Mouse (Mus musculus): ENCODE measurements around the gene Eefsec. TPM values are rescaled to one million over a fixed set of nuclear protein-coding genes. Genes with fewer than 3 reads are reported as not detected.

Eefsec gene
- polyA plus RNA-seq, 1 experiment from 2014 or later: 42.2 TPM

- no peak overlapping the region for H3K4me2 ChIP-seq (ENCODE audit: low read depth)
- H3K4me1 ChIP-seq (ENCODE audit: control insufficient read depth, insufficient read depth, low read length): peaks cover 7% of the 10 kb centered on the region; the same call in 1 of the 2 replicates
- ATAC-seq (ENCODE audit: insufficient read depth, low FRiP score, low TSS enrichment): no peak
- no peaks in the 10 kb centered on the region for H3K27me3 ChIP-seq (ENCODE audit: control insufficient read depth, insufficient read depth, low read length)
- no peak overlapping the region for H3K27ac ChIP-seq (ENCODE audit: low read depth, low read length)
- H3K36me3 ChIP-seq (ENCODE audit: control insufficient read depth, insufficient read depth, low read length): no peaks in the 10 kb centered on the region
- H3K9ac ChIP-seq (ENCODE audit: low read length): no peak overlapping the region
- no peak overlapping the region for H3K4me3 ChIP-seq (ENCODE audit: low read depth, low read length)
- DNase-seq (ENCODE audit: low spot score): no peak
- WGBS: 89% methylated on average over 3 of the region's 3 CpGs
- H3K9me3 ChIP-seq (ENCODE audit: control insufficient read depth, low read length): no peaks in the 10 kb centered on the region
These were observed 2.9 kb downstream of the Eefsec start for GRCm38 (mm10) chr6:88443446-88443845.

GRCm38 (mm10) chr6:88442551-88442950 is 3.8 kb downstream of the Eefsec start:
- no peaks in the 10 kb centered on the region for H3K36me3 ChIP-seq (ENCODE audit: control insufficient read depth, insufficient read depth, low read length)
- H3K27me3 ChIP-seq (ENCODE audit: control insufficient read depth, insufficient read depth, low read length): no peaks in the 10 kb centered on the region
- no peak overlapping the region for H3K4me2 ChIP-seq (ENCODE audit: low read depth)
- H3K9ac ChIP-seq (ENCODE audit: low read length): no peak overlapping the region
- no peak overlapping the region for H3K27ac ChIP-seq (ENCODE audit: low read depth, low read length)
- DNase-seq (ENCODE audit: low spot score) (no peak), ATAC-seq (ENCODE audit: insufficient read depth, low FRiP score, low TSS enrichment) (no peak)
- WGBS: 71% methylated on average over 3 of the region's 3 CpGs
- H3K4me3 ChIP-seq (ENCODE audit: low read depth, low read length): no peak overlapping the region
- H3K4me1 ChIP-seq (ENCODE audit: control insufficient read depth, insufficient read depth, low read length): peaks cover 7% of the 10 kb centered on the region; the same call in 1 of the 2 replicates
- H3K9me3 ChIP-seq (ENCODE audit: control insufficient read depth, low read length): no peaks in the 10 kb centered on the region

- 93% methylated on average over 4 of the region's 4 CpGs for WGBS
- no peaks in the 10 kb centered on the region for H3K36me3 ChIP-seq (ENCODE audit: control insufficient read depth, insufficient read depth, low read length)
- ATAC-seq (ENCODE audit: insufficient read depth, low FRiP score, low TSS enrichment): no peak
These were observed 7.3 kb downstream of the Eefsec start for GRCm38 (mm10) chr6:88439056-88439455.

GRCm38 (mm10) chr6:88435609-88436008 is 10.7 kb downstream of the Eefsec start:
- 94% methylated on average over 7 of the region's 7 CpGs for WGBS
- Histone ChIP-seq H3K4me3 (ENCODE audit: low read depth, low read length) (no peak overlapping the region), H3K27ac (ENCODE audit: low read depth, low read length) (no peak overlapping the region), H3K27me3 (ENCODE audit: control insufficient read depth, insufficient read depth, low read length) (no peaks in the 10 kb centered on the region), H3K4me2 (ENCODE audit: low read depth) (no peak overlapping the region), H3K36me3 (ENCODE audit: control insufficient read depth, insufficient read depth, low read length) (no peaks in the 10 kb centered on the region), H3K9me3 (ENCODE audit: control insufficient read depth, low read length) (no peaks in the 10 kb centered on the region), H3K9ac (ENCODE audit: low read length) (no peak overlapping the region), H3K4me1 (ENCODE audit: control insufficient read depth, insufficient read depth, low read length) (no peaks in the 10 kb centered on the region)
- DNase-seq (ENCODE audit: low spot score) (no peak), ATAC-seq (ENCODE audit: insufficient read depth, low FRiP score, low TSS enrichment) (no peak)

More at GRCm38 (mm10) chr6:88439056-88439455, 7.3 kb downstream of the Eefsec start:
- Histone ChIP-seq H3K9ac (ENCODE audit: low read length) (no peak overlapping the region), H3K4me3 (ENCODE audit: low read depth, low read length) (no peak overlapping the region), H3K27me3 (ENCODE audit: control insufficient read depth, insufficient read depth, low read length) (no peaks in the 10 kb centered on the region), H3K4me1 (ENCODE audit: control insufficient read depth, insufficient read depth, low read length) (no peaks in the 10 kb centered on the region), H3K4me2 (ENCODE audit: low read depth) (no peak overlapping the region), H3K27ac (ENCODE audit: low read depth, low read length) (no peak overlapping the region), H3K9me3 (ENCODE audit: control insufficient read depth, low read length) (no peaks in the 10 kb centered on the region)
- DNase-seq (ENCODE audit: low spot score): no peak

DNA sequence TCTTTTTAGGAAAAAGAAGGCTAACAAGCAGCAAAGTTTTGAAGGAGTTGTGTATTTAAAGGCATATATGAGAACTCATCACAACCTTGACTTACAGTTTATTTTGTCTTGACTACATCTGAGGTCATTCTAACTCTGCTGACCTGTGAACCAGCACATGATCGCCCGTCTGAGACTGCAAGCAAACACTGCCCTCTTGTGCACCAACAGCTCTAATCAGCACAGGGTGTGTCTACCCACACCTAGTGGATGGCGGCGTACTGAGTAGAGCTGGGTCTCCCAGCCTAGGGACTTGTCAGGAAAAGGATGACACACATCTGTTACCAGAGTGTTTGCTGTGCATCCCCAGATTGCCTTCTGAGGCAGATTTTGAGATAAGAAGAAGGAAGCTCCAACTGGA is 15.1 kb downstream of the Eefsec start:
- H3K36me3 ChIP-seq (ENCODE audit: control insufficient read depth, insufficient read depth, low read length): no peaks in the 10 kb centered on the region
- H3K9ac ChIP-seq (ENCODE audit: low read length): no peak overlapping the region
- H3K27ac ChIP-seq (ENCODE audit: low read depth, low read length): no peak overlapping the region
- H3K9me3 ChIP-seq (ENCODE audit: control insufficient read depth, low read length): no peaks in the 10 kb centered on the region
- DNase-seq (ENCODE audit: low spot score) (peak; percentile 21), ATAC-seq (ENCODE audit: insufficient read depth, low FRiP score, low TSS enrichment) (no peak)
- H3K4me2 ChIP-seq (ENCODE audit: low read depth): no peak overlapping the region
- H3K4me1 ChIP-seq (ENCODE audit: control insufficient read depth, insufficient read depth, low read length): no peaks in the 10 kb centered on the region
- 26% methylated on average over 4 of the region's 4 CpGs for WGBS
- H3K4me3 ChIP-seq (ENCODE audit: low read depth, low read length): no peak overlapping the region
- H3K27me3 ChIP-seq (ENCODE audit: control insufficient read depth, insufficient read depth, low read length): no peaks in the 10 kb centered on the region

DNA sequence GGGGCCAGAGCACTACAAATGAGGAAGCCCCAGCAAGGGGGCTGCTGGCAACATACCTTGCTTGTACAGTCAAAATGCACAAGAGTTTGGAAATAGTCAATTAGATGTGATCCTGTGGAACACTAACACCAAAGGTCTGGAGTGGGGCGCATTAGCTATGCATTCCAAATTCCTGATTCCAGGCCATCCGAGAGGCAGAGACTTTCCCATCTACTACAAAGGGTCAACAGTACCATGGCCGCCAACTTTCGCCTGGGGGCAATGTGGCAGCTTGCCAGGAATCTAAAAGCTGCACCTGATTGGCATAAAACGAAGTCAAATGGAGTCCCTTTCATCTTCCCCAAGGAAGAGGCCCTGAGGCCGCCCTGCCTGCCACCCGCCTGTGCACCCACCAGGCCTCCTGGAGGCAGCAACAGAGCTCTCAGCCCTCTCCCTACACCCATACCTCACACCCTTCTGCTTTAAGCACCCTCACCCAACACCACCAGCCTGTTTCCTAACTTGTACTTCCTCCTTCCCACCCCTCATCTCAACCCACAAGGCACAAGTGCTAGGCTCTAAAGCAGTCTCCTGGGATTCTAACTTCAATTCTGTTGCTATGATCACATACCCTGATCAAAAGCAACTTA is 30.1 kb downstream of the Eefsec start:
- no peak overlapping the region for H3K27ac ChIP-seq (ENCODE audit: low read depth, low read length)
- no peak overlapping the region for H3K4me2 ChIP-seq (ENCODE audit: low read depth)
- H3K9me3 ChIP-seq (ENCODE audit: control insufficient read depth, low read length): no peaks in the 10 kb centered on the region
- no peak overlapping the region for H3K9ac ChIP-seq (ENCODE audit: low read length)
- H3K27me3 ChIP-seq (ENCODE audit: control insufficient read depth, insufficient read depth, low read length): no peaks in the 10 kb centered on the region
- 67% methylated on average over 7 of the region's 7 CpGs for WGBS
- peak; percentile 23 for DNase-seq (ENCODE audit: low spot score)
- no peaks in the 10 kb centered on the region for H3K36me3 ChIP-seq (ENCODE audit: control insufficient read depth, insufficient read depth, low read length)
- no peak for ATAC-seq (ENCODE audit: insufficient read depth, low FRiP score, low TSS enrichment)
- H3K4me1 ChIP-seq (ENCODE audit: control insufficient read depth, insufficient read depth, low read length): no peaks in the 10 kb centered on the region
- H3K4me3 ChIP-seq (ENCODE audit: low read depth, low read length): no peak overlapping the region

DNA sequence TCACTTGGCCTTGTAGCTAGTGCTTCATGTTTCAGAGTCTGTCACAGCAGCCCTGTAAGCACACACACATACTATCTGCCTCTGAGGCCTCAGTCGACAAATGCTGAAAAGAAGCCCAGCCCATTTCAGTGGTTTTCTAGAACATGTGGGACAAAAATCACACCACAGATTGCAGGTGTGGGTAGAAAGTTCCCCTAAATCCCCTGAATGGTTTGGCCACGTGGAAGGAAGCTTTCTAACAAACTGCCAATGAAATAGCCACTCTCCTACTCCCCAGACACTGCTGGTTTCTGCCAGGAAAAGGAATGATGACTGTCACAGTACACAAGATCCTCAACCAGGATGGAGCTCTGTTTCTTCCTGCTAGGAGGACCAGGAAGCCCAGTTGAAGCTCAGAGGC is 33.7 kb downstream of the Eefsec start:
- H3K9me3 ChIP-seq (ENCODE audit: control insufficient read depth, low read length): no peaks in the 10 kb centered on the region
- no peak overlapping the region for H3K4me3 ChIP-seq (ENCODE audit: low read depth, low read length)
- H3K4me2 ChIP-seq (ENCODE audit: low read depth): no peak overlapping the region
- no peak for DNase-seq (ENCODE audit: low spot score)
- H3K4me1 ChIP-seq (ENCODE audit: control insufficient read depth, insufficient read depth, low read length): peaks cover 6% of the 10 kb centered on the region; the same call in 1 of the 2 replicates
- H3K27me3 ChIP-seq (ENCODE audit: control insufficient read depth, insufficient read depth, low read length): no peaks in the 10 kb centered on the region
- 84% methylated on average over 2 of the region's 2 CpGs for WGBS
- no peak overlapping the region for H3K27ac ChIP-seq (ENCODE audit: low read depth, low read length)
- no peak overlapping the region for H3K9ac ChIP-seq (ENCODE audit: low read length)
- ATAC-seq (ENCODE audit: insufficient read depth, low FRiP score, low TSS enrichment): no peak
- H3K36me3 ChIP-seq (ENCODE audit: control insufficient read depth, insufficient read depth, low read length): no peaks in the 10 kb centered on the region

- Histone ChIP-seq H3K4me3 (ENCODE audit: low read depth, low read length) (no peak overlapping the region), H3K9ac (ENCODE audit: low read length) (0 out of 2 replicates have a peak overlapping the region, but pooled peaks have one; percentile 30), H3K4me1 (ENCODE audit: control insufficient read depth, insufficient read depth, low read length) (peaks cover 6% of the 10 kb centered on the region; the same call in 1 of the 2 replicates), H3K36me3 (ENCODE audit: control insufficient read depth, insufficient read depth, low read length) (no peaks in the 10 kb centered on the region), H3K9me3 (ENCODE audit: control insufficient read depth, low read length) (no peaks in the 10 kb centered on the region), H3K27me3 (ENCODE audit: control insufficient read depth, insufficient read depth, low read length) (no peaks in the 10 kb centered on the region), H3K27ac (ENCODE audit: low read depth, low read length) (0 out of 2 replicates have a peak overlapping the region, but pooled peaks have one; percentile 37), H3K4me2 (ENCODE audit: low read depth) (no peak overlapping the region)
- ATAC-seq (ENCODE audit: insufficient read depth, low FRiP score, low TSS enrichment) (no peak), DNase-seq (ENCODE audit: low spot score) (no peak)
- 21% methylated on average over 5 of the region's 5 CpGs for WGBS
These were observed 36.8 kb downstream of the Eefsec start for GRCm38 (mm10) chr6:88409492-88409891.

GRCm38 (mm10) chr6:88400451-88400850 is 45.9 kb downstream of the Eefsec start:
- Histone ChIP-seq H3K4me2 (ENCODE audit: low read depth) (no peak overlapping the region), H3K9me3 (ENCODE audit: control insufficient read depth, low read length) (no peaks in the 10 kb centered on the region), H3K9ac (ENCODE audit: low read length) (no peak overlapping the region), H3K27ac (ENCODE audit: low read depth, low read length) (no peak overlapping the region), H3K36me3 (ENCODE audit: control insufficient read depth, insufficient read depth, low read length) (no peaks in the 10 kb centered on the region), H3K4me3 (ENCODE audit: low read depth, low read length) (no peak overlapping the region), H3K27me3 (ENCODE audit: control insufficient read depth, insufficient read depth, low read length) (no peaks in the 10 kb centered on the region), H3K4me1 (ENCODE audit: control insufficient read depth, insufficient read depth, low read length) (no peaks in the 10 kb centered on the region)
- WGBS: 95% methylated on average over 6 of the region's 6 CpGs
- ATAC-seq (ENCODE audit: insufficient read depth, low FRiP score, low TSS enrichment) (no peak), DNase-seq (ENCODE audit: low spot score) (no peak)
